ENCODE assay signal across 11 mouse cellular contexts in genomic region chr11:68536465-68536864, GRCm38 (mm10). TPM values are rescaled to one million over a fixed set of nuclear protein-coding genes. Genes with fewer than 3 reads are reported as not detected.
DNase-seq lines count a peak whose midpoint lies in the region; TF ChIP-seq lines count a peak whose summit lies in the region.
"Had no signal": no experiment of that assay in that cellular context is flagged by ENCODE, and none has a peak within 500 bp of the region (broad histone marks: within the 10 kb centered on the region; RNA-seq: fewer than 3 reads in every experiment).

No protein-coding gene starts in this region.

- H3K27me3 ChIP-seq in MEL (ENCODE audit: control insufficient read depth in 1 of 2, insufficient read depth in 2 of 2, low read length in 2 of 2): no peaks in the 10 kb centered on the region
- H3K27me3 ChIP-seq in thymus, adult 2 months (ENCODE audit: control insufficient read depth, insufficient read depth, low read length): no peaks in the 10 kb centered on the region

- no peaks in the 10 kb centered on the region for H3K9me3 ChIP-seq in MEL (replicated peaks; ENCODE audit: insufficient read depth, low read length)
- H3K9me3 ChIP-seq: heart, embryonic 10.5 days had no signal

- H3K4me3 ChIP-seq in MEL (ENCODE audit: control insufficient read depth in 1 of 2, insufficient read depth in 1 of 2, low read depth in 2 of 2, low read length in 2 of 2): no peak overlapping the region
- H3K4me3 ChIP-seq in thymus, adult 2 months (ENCODE audit: control insufficient read depth, insufficient read depth, low read length): no peak overlapping the region
- H3K4me3 ChIP-seq: heart, embryonic 10.5 days had no signal

- no peak overlapping the region for H3K27ac ChIP-seq in MEL (ENCODE audit: control insufficient read depth, low read depth, low read length)
- no peak overlapping the region for H3K27ac ChIP-seq in thymus, adult 2 months (ENCODE audit: control insufficient read depth, insufficient read depth, low read length)
- H3K27ac ChIP-seq: heart, embryonic 10.5 days had no signal

- DNase-seq in left cerebral cortex, postnatal 14 days (ENCODE audit: low spot score in 2 of 2): peak; percentile 52 to 67
- no peak for DNase-seq in left cerebral cortex, postnatal 4 days
- peak; percentile 58 for DNase-seq in MEL (ENCODE audit: low read depth, low spot score)
- peak; percentile 75 for DNase-seq in embryo, embryonic 10 days (ENCODE audit: low spot score)
- peak; percentile 39 for DNase-seq in mesoderm, embryonic 11.5 days (ENCODE audit: low read depth, low spot score)
- DNase-seq in thymus, adult 2 months: no peak
- DNase-seq in kidney, adult 18-20 months: no peak
- DNase-seq in spleen, postnatal 4 days (ENCODE audit: low spot score in 2 of 2): no peak
- DNase-seq: kidney, adult 8-10 months had no signal

- no peak overlapping the region for H3K9ac ChIP-seq in MEL (ENCODE audit: control insufficient read depth, low read depth, low read length, poor library complexity, severe bottlenecking)

- no peak for TF ChIP-seq EP300 in MEL (IDR thresholded peaks at IDR 0.05; ENCODE audit: low read depth in 1 of 2, low read length in 2 of 2)

- TF ChIP-seq POLR2A in MEL (IDR thresholded peaks at IDR 0.05; ENCODE audit: control insufficient read depth in 1 of 2, insufficient read depth in 1 of 2, low read depth in 1 of 2, low read length in 2 of 2, poor library complexity in 1 of 2): no peak
- no peak for TF ChIP-seq POLR2A in thymus, adult 2 months (IDR thresholded peaks at IDR 0.05; ENCODE audit: control insufficient read depth, extremely low read depth, insufficient read depth, low read length, poor library complexity)

- no peak for TF ChIP-seq CTCF in MEL (IDR thresholded peaks at IDR 0.05 in 2 of 3, conservative IDR thresholded peaks at IDR 0.05 in 1 of 3; ENCODE audit: control insufficient read depth in 1 of 3, insufficient read depth in 1 of 3, low read depth in 2 of 3, low read length in 3 of 3, poor library complexity in 1 of 3, severe bottlenecking in 1 of 3)
- no peak for TF ChIP-seq CTCF in thymus, adult 2 months (IDR thresholded peaks at IDR 0.05; ENCODE audit: borderline replicate concordance, control insufficient read depth, extremely low read depth, insufficient read depth, low read length, poor library complexity)

- intact Hi-C loops in left cerebral cortex, postnatal 14 days (cut with DNase I): no loop called here
- intact Hi-C loops in left cerebral cortex, postnatal 4 days (cut with DNase I): no loop called here

- peaks cover 0 to 4% of the 10 kb centered on the region in 2 experiments; a peak in 2 of 4 replicates for H3K4me1 ChIP-seq in MEL (ENCODE audit: control insufficient read depth in 1 of 2, insufficient read depth in 2 of 2, low read length in 2 of 2)
- H3K4me1 ChIP-seq in thymus, adult 2 months (replicated peaks; ENCODE audit: control insufficient read depth, insufficient read depth, low read length): no peaks in the 10 kb centered on the region

- no peaks in the 10 kb centered on the region for H3K36me3 ChIP-seq in MEL (ENCODE audit: control insufficient read depth in 1 of 2, insufficient read depth in 2 of 2, low read length in 2 of 2)
- no peaks in the 10 kb centered on the region for H3K36me3 ChIP-seq in thymus, adult 2 months (ENCODE audit: control insufficient read depth, insufficient read depth, low read length)
- H3K36me3 ChIP-seq: heart, embryonic 10.5 days had no signal

- WGBS in thymus, adult 2 months: 48% methylated on average over 4 of the region's 4 CpGs

- no peak for TF ChIP-seq RAD21 in MEL (IDR thresholded peaks at IDR 0.05; ENCODE audit: low read depth, low read length)

- no peaks in the 10 kb centered on the region for H3K79me2 ChIP-seq in MEL (ENCODE audit: control insufficient read depth, insufficient read depth, low read length, poor library complexity)

TF ChIP-seq in MEL, 35 proteins besides CTCF, POLR2A, EP300 and RAD21:
- peak; percentile 74 for TF ChIP-seq HCFC1 (IDR thresholded peaks at IDR 0.05; ENCODE audit: low read depth, low read length)
- TF ChIP-seq SIN3A (IDR thresholded peaks at IDR 0.05; ENCODE audit: low read length): peak; percentile 43; the same call in 1 of the 2 replicates
- TF ChIP-seq TCF12 (IDR thresholded peaks at IDR 0.05; ENCODE audit: low read depth, low read length): no peak
TF ChIP-seq in MEL: peak in this region for 2.

RNA-seq across cellular contexts. Expression of gene Mfsd6l, which starts 19.5 kb away (rescaled TPM):
- total RNA-seq in left cerebral cortex, postnatal 14 days (2021): not detected
- under 1 TPM in 1 of 2 experiments, not detected in 1; 0.16 TPM for total RNA-seq in left cerebral cortex, postnatal 4 days (2021)
- total RNA-seq in MEL (2012; rRNA removed): not detected in 2 replicates
- under 1 TPM in 1 of 2 experiments, not detected in 1; 0.04 TPM for polyA plus RNA-seq in MEL (2012; ENCODE audit: insufficient read depth in 1 of 2, insufficient read length in 2 of 2, low read depth in 1 of 2, low replicate concordance in 2 of 2, missing spikeins in 1 of 2)
- 0.24 and 0.65 TPM in 2 replicates for polyA plus RNA-seq in thymus, adult 2 months (2012; rRNA removed)
- total RNA-seq: megakaryocyte-erythroid progenitor cell, adult 5-6 weeks had no signal

RNA-seq across cellular contexts. Expression of gene Pik3r6, which starts 33.6 kb away (rescaled TPM):
- 1 to 10 TPM; 3.8 to 4.1 TPM for total RNA-seq in left cerebral cortex, postnatal 14 days (2021)
- 1 to 10 TPM; 1.9 to 2.6 TPM for total RNA-seq in left cerebral cortex, postnatal 4 days (2021)
- 0.36 and 0.42 TPM in 2 replicates for total RNA-seq in MEL (2012; rRNA removed)
- 1 to 10 TPM in 1 of 2 experiments, not detected in 1; 1.5 TPM for polyA plus RNA-seq in MEL (2012; ENCODE audit: insufficient read depth in 1 of 2, insufficient read length in 2 of 2, low read depth in 1 of 2, low replicate concordance in 2 of 2, missing spikeins in 1 of 2)
- polyA plus RNA-seq in thymus, adult 2 months (2012; rRNA removed): 2.5 and 3.7 TPM in 2 replicates

RNA-seq across cellular contexts. Expression of gene Ccdc42, which starts 50.4 kb away (rescaled TPM):
- under 1 TPM; 0.95 to 0.99 TPM for total RNA-seq in left cerebral cortex, postnatal 14 days (2021)
- under 1 TPM in 1 of 2 experiments, not detected in 1; 0.52 TPM for total RNA-seq in left cerebral cortex, postnatal 4 days (2021)
- not detected in 2 replicates for total RNA-seq in MEL (2012; rRNA removed)
- not detected for polyA plus RNA-seq in MEL (2012; ENCODE audit: insufficient read depth in 1 of 2, insufficient read length in 2 of 2, low read depth in 1 of 2, low replicate concordance in 2 of 2, missing spikeins in 1 of 2)
- polyA plus RNA-seq in thymus, adult 2 months (2012; rRNA removed): not detected in 2 replicates
- total RNA-seq: megakaryocyte-erythroid progenitor cell, adult 5-6 weeks had no signal

Comparison
In these comparisons a context has a peak if more than half of its experiments do, and no peak if none do; other contexts are left out.
1. DNase-seq: peak in left cerebral cortex, postnatal 14 days (2 of 2), MEL (single experiment), embryo, embryonic 10 days (single experiment) and mesoderm, embryonic 11.5 days (single experiment); none in left cerebral cortex, postnatal 4 days (single experiment), thymus, adult 2 months (single experiment), kidney, adult 18-20 months (single experiment) and spleen, postnatal 4 days (0 of 2).